Mouse (Mus musculus): ENCODE results near the gene Pls1.

Pls1 gene

DNA sequence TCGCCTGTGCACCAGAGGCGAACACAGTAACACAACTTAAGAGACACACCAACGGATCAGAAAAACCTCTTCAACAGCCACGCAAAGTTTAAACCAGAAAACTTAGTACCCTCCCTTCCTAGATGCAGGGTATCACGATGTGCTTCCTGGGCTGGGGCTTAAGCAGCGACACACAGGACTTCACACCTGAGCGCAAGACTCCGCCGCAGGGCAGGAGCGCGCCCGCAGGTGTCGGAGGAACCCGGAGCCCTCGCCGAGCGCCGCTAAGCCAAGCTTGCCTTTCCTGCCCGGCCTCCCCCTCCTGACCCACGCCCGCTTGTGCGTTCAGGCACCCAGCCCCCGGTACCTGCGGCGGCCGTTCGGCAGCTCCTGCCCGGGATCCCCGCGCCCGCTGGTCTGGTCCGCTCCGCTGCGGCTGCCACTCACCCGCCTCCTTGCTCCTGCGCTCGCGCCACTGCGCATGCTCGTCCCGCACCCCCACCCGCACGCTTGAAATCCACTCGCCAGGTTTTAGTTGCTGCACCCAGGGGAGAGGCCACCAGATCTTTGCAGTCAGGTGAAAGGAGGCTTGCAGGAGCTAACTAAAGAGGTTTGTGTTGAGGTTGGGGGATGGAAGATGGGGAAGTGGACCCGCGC is at the start of gene Pls1:
Gene Pls1, minus strand, starts transcription at position 487 of the 636 bp plus-strand sequence.
- in situ Hi-C loops (cut with MboI; ENCODE audit: low pct_unique_long_range_greater_than_20kb in 1 of 2, low sequenced_read_pairs in 2 of 2, unreplicated experiment in 1 of 2) = loop anchor here in 1 of 2 experiments (10.0 to 25.0 kb wide), 2 partner anchors 133 to 310 kb away; no protein-coding TSS in a partner anchor

DNA sequence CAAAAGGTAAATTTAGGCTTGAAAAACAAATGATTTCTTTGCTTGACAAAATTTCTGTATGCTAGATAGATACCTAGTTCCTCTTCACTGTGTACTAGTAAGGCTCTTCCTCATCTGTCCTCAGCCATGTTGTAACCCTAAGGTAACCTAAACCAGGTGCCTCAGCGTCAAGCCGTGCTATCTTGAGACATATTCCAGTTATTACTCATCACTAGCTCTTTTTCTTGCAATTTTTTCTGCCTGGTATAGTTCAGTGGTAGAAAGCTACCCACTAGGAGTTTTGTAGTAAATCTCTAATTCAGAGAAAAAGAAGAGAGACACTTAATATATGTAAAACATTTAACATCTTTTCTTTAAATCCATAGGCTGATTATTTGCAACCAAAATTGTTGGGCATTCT is 37.6 kb upstream of the Pls1 start:
- in situ Hi-C loops (cut with MboI; ENCODE audit: low pct_unique_long_range_greater_than_20kb in 1 of 2, low sequenced_read_pairs in 2 of 2, unreplicated experiment in 1 of 2) = no loop called here

DNA sequence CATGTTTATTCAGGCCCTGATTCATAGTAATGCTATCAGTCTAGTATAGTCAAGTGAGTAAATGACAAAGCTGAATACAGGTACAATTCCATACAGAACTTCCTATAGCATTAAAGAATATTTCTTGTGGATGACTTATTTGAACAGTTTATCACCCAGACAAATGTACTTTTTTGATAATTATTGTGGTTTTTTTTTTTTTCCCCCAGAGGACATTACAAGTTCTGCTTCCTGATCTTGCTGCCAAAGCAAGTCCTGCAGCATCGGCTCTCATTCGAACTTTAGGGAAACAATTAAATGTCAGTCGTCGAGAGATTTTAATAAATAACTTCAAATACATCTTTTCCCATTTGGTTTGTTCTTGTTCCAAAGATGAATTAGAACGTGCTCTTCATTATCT is 33.1 kb upstream of the Pls1 start:
- in situ Hi-C loops (cut with MboI; ENCODE audit: low pct_unique_long_range_greater_than_20kb in 1 of 2, low sequenced_read_pairs in 2 of 2, unreplicated experiment in 1 of 2) = no loop called here

- in situ Hi-C loops (cut with MboI; ENCODE audit: low pct_unique_long_range_greater_than_20kb in 1 of 2, low sequenced_read_pairs in 2 of 2, unreplicated experiment in 1 of 2) = no loop called here
These were observed 13.0 kb upstream of the Pls1 start for GRCm38 (mm10) chr9:95858027-95858570.

GRCm38 (mm10) chr9:95857414-95858026 is 12.4 kb upstream of the Pls1 start, which contains the start of gene Atr:
Gene Atr (plus strand): TSS chr9:95857597.
- in situ Hi-C loops (cut with MboI; ENCODE audit: low pct_unique_long_range_greater_than_20kb in 1 of 2, low sequenced_read_pairs in 2 of 2, unreplicated experiment in 1 of 2) = no loop called here

DNA sequence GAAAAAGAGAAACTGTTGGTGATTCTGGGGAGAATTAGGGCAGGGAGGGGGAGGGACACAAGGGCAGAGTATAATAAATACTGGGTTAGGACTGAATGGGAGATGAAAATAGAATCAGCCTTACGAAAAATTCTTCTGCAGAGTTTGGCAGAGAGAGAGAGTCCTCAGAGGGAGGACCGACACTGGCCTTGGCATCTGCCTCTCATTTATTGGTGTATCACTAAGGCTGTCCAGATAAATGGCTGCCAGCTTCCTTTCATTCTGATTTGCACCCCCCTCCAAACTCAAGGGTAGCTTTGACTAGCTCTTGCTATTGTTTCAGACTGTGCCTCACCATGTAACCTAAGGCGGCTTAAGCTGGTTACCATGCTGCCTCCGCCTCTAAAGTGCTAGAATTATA is 10.9 kb upstream of the Pls1 start:
- in situ Hi-C loops (cut with MboI; ENCODE audit: low pct_unique_long_range_greater_than_20kb in 1 of 2, low sequenced_read_pairs in 2 of 2, unreplicated experiment in 1 of 2) = no loop called here

GRCm38 (mm10) chr9:95854891-95855290 is 9.8 kb upstream of the Pls1 start:
- in situ Hi-C loops (cut with MboI; ENCODE audit: low pct_unique_long_range_greater_than_20kb in 1 of 2, low sequenced_read_pairs in 2 of 2, unreplicated experiment in 1 of 2) = no loop called here

DNA sequence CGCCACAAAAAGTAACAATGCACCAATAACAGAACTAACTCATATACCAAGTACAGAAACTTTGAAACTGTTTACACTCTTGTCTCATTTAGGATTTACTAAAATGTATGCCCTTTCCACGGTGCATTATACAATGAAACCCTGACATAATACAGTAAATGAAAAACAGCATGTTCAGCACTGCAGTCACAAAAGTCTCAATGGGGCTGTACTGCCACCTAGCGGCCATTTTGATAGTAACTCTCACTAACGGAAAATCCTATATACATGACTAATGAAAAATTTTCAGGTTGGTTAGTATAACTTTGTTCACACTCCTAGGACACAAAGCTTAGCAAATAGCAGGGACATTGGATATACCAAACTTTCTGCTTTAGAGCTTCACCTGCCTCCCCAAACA is 7.8 kb upstream of the Pls1 start:
- in situ Hi-C loops (cut with MboI; ENCODE audit: low pct_unique_long_range_greater_than_20kb in 1 of 2, low sequenced_read_pairs in 2 of 2, unreplicated experiment in 1 of 2) = no loop called here

DNA sequence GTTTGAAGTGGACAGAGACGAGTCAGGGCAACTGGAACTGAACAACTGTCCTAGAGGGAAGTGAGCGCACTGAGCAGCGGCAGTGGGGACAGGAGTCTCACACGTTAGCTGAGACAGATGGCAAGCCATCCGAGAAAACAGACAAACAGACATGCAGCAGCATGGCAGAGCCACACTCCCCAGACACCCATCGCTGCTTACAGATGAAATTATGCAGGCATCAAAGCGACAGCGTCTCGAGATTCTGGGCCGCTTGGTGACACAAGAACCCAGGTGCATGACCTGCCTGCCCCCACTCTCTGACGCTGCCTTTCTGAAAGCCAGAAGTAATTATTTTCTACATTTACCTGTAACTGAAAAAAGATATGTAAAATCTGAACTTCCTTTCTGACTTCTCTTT is 6.6 kb upstream of the Pls1 start:
- in situ Hi-C loops (cut with MboI; ENCODE audit: low pct_unique_long_range_greater_than_20kb in 1 of 2, low sequenced_read_pairs in 2 of 2, unreplicated experiment in 1 of 2) = no loop called here

DNA sequence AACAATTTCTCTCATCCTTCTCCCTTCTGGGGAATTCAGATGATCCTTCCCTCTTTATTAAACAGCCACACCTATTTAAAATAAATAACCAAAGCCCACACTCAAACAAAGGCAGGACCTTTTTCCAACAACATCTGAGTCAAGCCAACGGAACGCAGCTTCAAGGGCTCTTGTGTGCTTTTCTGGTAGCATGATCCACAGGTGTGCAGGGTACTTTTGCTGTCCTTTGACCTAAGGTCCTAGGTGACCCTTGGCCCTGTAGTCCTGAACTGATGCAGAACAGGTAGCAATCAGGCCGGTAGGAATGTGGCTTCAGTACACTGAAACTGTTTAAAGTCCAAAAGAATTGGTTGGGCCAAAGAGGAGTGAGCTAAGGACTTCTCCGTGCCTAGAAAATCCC is 600 bp upstream of the Pls1 start:
- in situ Hi-C loops (cut with MboI; ENCODE audit: low pct_unique_long_range_greater_than_20kb in 1 of 2, low sequenced_read_pairs in 2 of 2, unreplicated experiment in 1 of 2) = loop anchor here in 1 of 2 experiments (10.0 to 25.0 kb wide), 2 partner anchors 133 to 311 kb away; no protein-coding TSS in a partner anchor

DNA sequence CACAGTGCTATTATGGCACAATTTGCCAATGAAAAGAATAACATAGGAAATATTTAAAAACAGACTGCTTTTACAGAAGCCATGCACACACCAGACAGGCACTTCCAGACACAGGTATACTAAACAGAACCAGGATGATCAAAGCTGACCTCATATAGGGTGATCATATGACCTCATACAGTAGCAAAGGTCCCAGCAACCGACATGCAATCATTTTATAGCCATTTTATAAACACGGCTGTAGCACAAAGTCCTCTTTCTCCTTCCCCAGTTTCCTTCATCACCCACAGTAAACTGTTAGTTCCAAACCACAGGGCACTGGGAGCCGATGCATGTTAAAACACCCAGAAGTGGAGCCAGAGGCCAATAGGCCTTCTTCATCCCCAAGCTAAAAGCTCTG is 5.7 kb downstream of the Pls1 start:
- in situ Hi-C loops (cut with MboI; ENCODE audit: low pct_unique_long_range_greater_than_20kb in 1 of 2, low sequenced_read_pairs in 2 of 2, unreplicated experiment in 1 of 2) = loop anchor here in 1 of 2 experiments (25.0 kb wide), 1 partner anchor 127 kb away; no protein-coding TSS in a partner anchor

- in situ Hi-C loops (cut with MboI; ENCODE audit: low pct_unique_long_range_greater_than_20kb in 1 of 2, low sequenced_read_pairs in 2 of 2, unreplicated experiment in 1 of 2) = loop anchor here in 1 of 2 experiments (25.0 kb wide), 1 partner anchor 123 kb away; no protein-coding TSS in a partner anchor
These were observed 9.4 kb downstream of the Pls1 start for GRCm38 (mm10) chr9:95835741-95836140.

DNA sequence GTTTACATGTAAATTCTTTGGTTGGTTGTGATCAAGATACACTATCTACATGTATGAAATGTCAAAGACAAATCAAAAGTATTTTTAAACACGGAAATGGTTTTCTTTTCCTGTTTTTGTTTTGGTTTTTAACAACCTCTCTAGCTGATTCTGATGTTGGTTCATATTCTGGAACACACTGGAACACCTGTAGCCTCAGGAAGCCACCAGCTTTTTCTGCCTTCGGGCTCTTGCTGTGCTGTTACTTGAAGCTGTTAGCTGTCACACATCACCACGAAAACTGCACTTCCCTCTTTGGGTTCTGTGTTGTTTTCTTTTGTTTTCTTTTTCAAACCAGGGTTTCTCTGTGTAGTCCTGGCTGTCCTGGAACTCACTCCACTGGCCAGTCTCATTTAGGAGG is 10.3 kb downstream of the Pls1 start:
- in situ Hi-C loops (cut with MboI; ENCODE audit: low pct_unique_long_range_greater_than_20kb in 1 of 2, low sequenced_read_pairs in 2 of 2, unreplicated experiment in 1 of 2) = loop anchor here in 1 of 2 experiments (25.0 kb wide), 1 partner anchor 122 kb away; no protein-coding TSS in a partner anchor

GRCm38 (mm10) chr9:95832758-95833157 is 12.4 kb downstream of the Pls1 start:
- in situ Hi-C loops (cut with MboI; ENCODE audit: low pct_unique_long_range_greater_than_20kb in 1 of 2, low sequenced_read_pairs in 2 of 2, unreplicated experiment in 1 of 2) = loop anchor here in 1 of 2 experiments (25.0 kb wide), 1 partner anchor 120 kb away; no protein-coding TSS in a partner anchor

- in situ Hi-C loops (cut with MboI; ENCODE audit: low pct_unique_long_range_greater_than_20kb in 1 of 2, low sequenced_read_pairs in 2 of 2, unreplicated experiment in 1 of 2) = loop anchor here in 1 of 2 experiments (25.0 kb wide), 1 partner anchor 115 kb away; no protein-coding TSS in a partner anchor
These were observed 17.5 kb downstream of the Pls1 start for GRCm38 (mm10) chr9:95827565-95827964.

GRCm38 (mm10) chr9:95822531-95822930 is 22.6 kb downstream of the Pls1 start:
- in situ Hi-C loops (cut with MboI; ENCODE audit: low pct_unique_long_range_greater_than_20kb in 1 of 2, low sequenced_read_pairs in 2 of 2, unreplicated experiment in 1 of 2) = no loop called here

DNA sequence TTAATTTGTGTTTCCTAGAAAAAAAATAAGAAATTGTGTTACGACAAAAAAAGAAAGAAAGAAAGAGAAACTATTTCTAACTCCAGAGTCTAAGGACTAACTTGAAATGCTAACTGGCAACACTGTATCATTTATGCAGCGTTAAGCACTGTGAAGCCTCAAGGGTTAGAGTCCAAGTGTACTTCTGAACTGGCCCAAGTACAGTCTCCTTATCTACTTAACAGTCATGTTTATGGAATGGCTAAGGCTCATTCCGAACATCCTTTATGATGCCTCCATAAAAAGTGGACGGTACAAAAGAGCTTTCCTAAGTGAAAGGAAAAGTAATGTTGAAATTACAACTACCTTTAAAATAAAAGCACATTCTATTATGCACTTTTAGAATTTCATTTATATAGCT is 29.4 kb downstream of the Pls1 start:
- in situ Hi-C loops (cut with MboI; ENCODE audit: low pct_unique_long_range_greater_than_20kb in 1 of 2, low sequenced_read_pairs in 2 of 2, unreplicated experiment in 1 of 2) = no loop called here

DNA sequence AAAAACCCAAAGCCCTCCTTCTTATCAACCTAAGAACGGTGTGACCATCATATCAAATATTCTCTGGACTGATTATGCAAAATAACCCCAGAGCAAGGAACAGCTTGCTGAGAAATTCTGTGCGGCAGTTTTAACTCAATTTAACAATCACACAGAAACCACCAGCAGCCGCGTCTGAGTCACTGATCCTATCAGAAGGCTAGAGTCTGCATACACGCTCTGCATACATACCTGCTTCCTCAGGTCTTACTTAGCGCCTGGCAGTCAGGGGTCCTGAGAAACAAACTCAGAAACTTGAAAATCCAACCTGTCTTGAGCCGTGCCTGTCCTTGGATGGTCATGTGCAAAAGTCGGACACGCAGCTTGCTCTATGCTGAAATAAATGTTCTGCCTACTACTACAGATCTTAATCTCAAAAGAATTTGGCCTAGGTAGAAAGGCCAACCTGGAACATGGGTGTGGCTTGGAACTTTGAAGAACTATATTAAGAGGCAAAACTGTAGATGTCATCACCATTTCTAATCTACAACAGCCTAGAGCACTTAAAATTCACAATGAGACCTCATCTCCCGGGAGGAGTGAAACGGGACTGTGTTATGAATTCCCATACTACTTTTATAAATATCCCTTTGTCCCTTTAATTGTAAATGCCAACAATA is 30.0 kb downstream of the Pls1 start:
- in situ Hi-C loops (cut with MboI; ENCODE audit: low pct_unique_long_range_greater_than_20kb in 1 of 2, low sequenced_read_pairs in 2 of 2, unreplicated experiment in 1 of 2) = no loop called here
